Mouse (Mus musculus): ENCODE measurements around the gene Abhd14b. TPM values are rescaled to one million over a fixed set of nuclear protein-coding genes. Genes with fewer than 3 reads are reported as not detected.

Abhd14b gene
- polyA plus RNA-seq, 1 experiment from 2014 or later = 10.7 TPM

DNA sequence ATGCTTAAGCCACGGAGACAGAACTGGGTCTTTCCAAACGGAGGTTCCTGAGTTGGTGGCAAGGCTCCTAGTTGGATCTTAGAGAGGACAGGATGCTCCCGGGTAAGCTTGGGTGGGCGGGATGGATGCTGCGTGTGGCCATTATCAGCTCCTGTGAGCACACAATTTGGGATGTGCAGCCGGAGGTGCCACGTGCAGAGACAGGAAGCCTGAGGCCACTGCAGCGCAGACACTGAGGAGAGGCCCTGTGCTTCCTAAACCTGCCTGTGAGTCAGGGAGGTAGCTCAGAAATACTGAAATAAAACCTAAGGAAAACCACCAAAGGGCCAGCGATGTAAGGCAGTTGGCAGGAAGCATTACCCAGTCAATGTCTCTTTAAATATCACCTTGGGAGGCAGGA lies 22.5 kb downstream of the Abhd14b start:
- Histone ChIP-seq H3K36me3 (ENCODE audit: control insufficient read depth, insufficient read depth) (no peaks in the 10 kb centered on the region), H3K9ac (ENCODE audit: low read length) (no peak overlapping the region), H3K4me3 (ENCODE audit: low read length) (no peak overlapping the region), H3K27me3 (ENCODE audit: control insufficient read depth, insufficient read depth, low read length) (0 out of 2 replicates have a peak, but pooled peaks cover 3% of the 10 kb centered on the region), H3K9me3 (replicated peaks; ENCODE audit: control insufficient read depth, low read length) (no peaks in the 10 kb centered on the region), H3K4me2 (ENCODE audit: low read depth, low read length) (no peak overlapping the region), H3K27ac (ENCODE audit: low read length) (no peak overlapping the region), H3K4me1 (ENCODE audit: control insufficient read depth, insufficient read depth, low read length) (peaks cover 10% of the 10 kb centered on the region)
- no peak for ATAC-seq (replicated peaks; ENCODE audit: extremely low read depth, insufficient read depth, low FRiP score)
- 53% methylated on average over 9 of the region's 9 CpGs for WGBS

DNA sequence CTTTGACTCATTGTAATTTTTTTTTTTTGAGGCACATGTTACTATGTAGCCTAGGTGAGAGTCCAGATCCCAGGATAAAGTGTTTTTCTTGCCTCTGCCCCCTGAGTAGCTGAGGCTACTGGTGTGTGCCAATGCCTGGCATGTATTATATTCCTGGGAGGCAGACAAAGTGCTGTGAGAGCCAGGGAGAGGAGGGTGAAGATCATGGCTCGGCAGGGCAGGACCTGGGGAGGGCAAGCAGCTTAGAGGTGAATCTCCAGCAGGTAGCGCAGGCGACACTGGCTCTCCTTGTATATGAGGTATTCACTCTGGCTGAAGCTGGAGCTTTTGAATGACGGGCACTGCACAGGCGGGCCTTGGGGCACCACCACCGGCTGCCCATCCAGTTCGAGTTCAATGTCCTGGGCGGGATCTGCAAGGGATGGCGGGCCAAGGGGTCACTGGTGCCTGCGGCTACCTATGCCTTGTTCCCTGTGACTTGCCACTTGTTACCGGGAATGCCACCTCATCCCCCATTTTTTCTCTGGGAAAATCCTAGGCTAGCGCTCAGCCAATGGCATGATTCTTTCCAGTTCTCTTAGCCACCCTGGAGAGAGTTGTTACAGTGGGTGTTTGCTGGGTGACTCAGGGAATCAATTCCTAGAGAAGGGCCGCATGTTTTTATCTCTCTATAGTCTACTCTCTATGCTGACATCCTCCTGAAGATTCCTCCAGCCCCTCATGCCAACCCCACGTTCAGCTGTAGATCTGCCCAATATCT lies 23.9 kb downstream of the Abhd14b start:
- Histone ChIP-seq H3K27me3 (ENCODE audit: control insufficient read depth, insufficient read depth, low read length) (0 out of 2 replicates have a peak, but pooled peaks cover under 1% of the 10 kb centered on the region), H3K4me1 (ENCODE audit: control insufficient read depth, insufficient read depth, low read length) (peaks cover 13% of the 10 kb centered on the region), H3K36me3 (ENCODE audit: control insufficient read depth, insufficient read depth) (no peaks in the 10 kb centered on the region), H3K9me3 (replicated peaks; ENCODE audit: control insufficient read depth, low read length) (no peaks in the 10 kb centered on the region), H3K4me2 (ENCODE audit: low read depth, low read length) (0 out of 2 replicates have a peak overlapping the region, but pooled peaks have one; percentile 29), H3K9ac (ENCODE audit: low read length) (no peak overlapping the region), H3K4me3 (ENCODE audit: low read length) (no peak overlapping the region), H3K27ac (ENCODE audit: low read length) (no peak overlapping the region)
- no peak for ATAC-seq (replicated peaks; ENCODE audit: extremely low read depth, insufficient read depth, low FRiP score)
- WGBS = 66% methylated on average over 14 of the region's 14 CpGs

DNA sequence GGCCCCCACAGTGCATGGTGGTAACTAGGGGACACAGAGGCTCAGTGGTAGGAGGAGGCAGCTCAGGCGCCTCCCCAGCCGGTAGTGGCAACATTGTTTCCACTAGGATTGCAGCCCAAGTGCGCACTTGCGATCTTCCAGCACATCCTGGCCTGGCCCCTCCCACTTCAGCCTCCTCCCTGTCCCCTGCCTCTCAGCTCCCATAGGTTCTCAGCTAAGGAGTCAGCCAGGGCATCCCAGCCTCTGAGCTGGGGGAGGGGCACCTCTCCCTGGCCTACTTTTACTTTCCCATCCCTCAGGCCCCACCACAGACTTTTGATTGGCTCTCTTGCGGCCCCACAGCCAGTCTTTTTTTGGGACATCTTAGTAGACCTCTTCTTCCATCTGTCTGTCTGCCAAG lies 24.6 kb downstream of the Abhd14b start:
- Histone ChIP-seq H3K4me3 (ENCODE audit: low read length) (no peak overlapping the region), H3K4me2 (ENCODE audit: low read depth, low read length) (0 out of 2 replicates have a peak overlapping the region, but pooled peaks have one; percentile 29), H3K27ac (ENCODE audit: low read length) (no peak overlapping the region), H3K9ac (ENCODE audit: low read length) (no peak overlapping the region), H3K4me1 (ENCODE audit: control insufficient read depth, insufficient read depth, low read length) (peaks cover 19% of the 10 kb centered on the region), H3K27me3 (ENCODE audit: control insufficient read depth, insufficient read depth, low read length) (no peaks in the 10 kb centered on the region), H3K36me3 (ENCODE audit: control insufficient read depth, insufficient read depth) (no peaks in the 10 kb centered on the region), H3K9me3 (replicated peaks; ENCODE audit: control insufficient read depth, low read length) (no peaks in the 10 kb centered on the region)
- 17% methylated on average over 5 of the region's 5 CpGs for WGBS
- ATAC-seq (replicated peaks; ENCODE audit: extremely low read depth, insufficient read depth, low FRiP score) = 0 out of 2 replicates have a peak, but pooled peaks have one; percentile 3

DNA sequence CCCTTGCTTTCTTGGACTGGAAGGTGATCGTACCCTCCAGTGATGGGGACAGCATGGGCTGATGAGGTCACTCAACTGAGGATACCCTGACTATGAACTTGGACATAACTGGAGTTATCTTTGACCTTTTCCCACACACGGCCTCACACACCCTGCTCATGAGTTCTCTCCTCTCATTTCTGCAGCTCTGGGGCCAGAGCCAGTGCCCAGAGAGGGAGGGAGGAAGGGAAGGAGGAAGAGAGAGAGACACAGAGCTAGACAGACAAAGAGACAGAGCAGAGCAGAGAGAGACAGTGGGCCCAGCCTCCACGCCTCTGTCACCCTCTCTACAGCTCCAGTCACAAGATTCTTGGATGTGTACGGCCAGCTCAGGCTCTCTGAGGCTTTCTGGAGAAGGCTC lies 25.1 kb downstream of the Abhd14b start:
- Histone ChIP-seq H3K4me2 (ENCODE audit: low read depth, low read length) (no peak overlapping the region), H3K4me1 (ENCODE audit: control insufficient read depth, insufficient read depth, low read length) (peaks cover 19% of the 10 kb centered on the region), H3K27ac (ENCODE audit: low read length) (peak overlapping the region; percentile 20; the same call in 1 of the 2 replicates), H3K9me3 (replicated peaks; ENCODE audit: control insufficient read depth, low read length) (no peaks in the 10 kb centered on the region), H3K9ac (ENCODE audit: low read length) (no peak overlapping the region), H3K4me3 (ENCODE audit: low read length) (no peak overlapping the region), H3K27me3 (ENCODE audit: control insufficient read depth, insufficient read depth, low read length) (no peaks in the 10 kb centered on the region), H3K36me3 (ENCODE audit: control insufficient read depth, insufficient read depth) (no peaks in the 10 kb centered on the region)
- no peak for ATAC-seq (replicated peaks; ENCODE audit: extremely low read depth, insufficient read depth, low FRiP score)
- 54% methylated on average over 4 of the region's 4 CpGs for WGBS

DNA sequence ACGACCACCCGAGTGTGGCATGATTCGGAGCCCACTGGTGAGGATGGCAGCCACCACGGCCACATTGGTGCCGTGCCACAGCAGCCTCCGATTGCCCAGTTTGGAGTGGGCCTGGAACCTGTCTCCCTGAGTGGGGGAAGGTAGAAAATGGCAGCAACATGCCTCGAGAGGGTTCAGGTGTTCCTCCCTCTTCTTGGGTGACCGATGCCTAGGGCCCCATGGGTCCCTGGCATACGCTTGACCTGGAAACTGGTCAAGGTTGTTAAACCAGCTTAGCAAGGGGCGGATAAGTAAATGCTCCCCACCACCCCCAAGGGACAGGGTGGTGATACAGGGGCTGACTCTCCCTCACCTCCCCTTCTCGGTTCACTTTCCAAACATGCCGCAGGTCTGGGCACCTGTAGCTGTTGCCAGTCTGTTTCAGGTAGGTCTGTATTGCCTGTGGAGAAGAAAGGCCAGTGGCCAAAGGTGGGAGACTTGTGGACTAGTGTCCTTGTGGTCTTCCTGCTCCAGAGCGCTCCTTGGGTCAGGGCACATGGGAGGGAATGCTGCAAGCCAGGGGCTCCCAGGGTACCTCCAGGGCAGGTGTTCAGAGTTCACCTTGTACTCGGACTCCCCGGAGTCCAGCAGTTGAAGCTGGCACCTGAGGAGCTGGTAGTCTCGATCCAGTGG lies 26.0 kb downstream of the Abhd14b start:
- ATAC-seq (replicated peaks; ENCODE audit: extremely low read depth, insufficient read depth, low FRiP score) = no peak
- Histone ChIP-seq H3K27me3 (ENCODE audit: control insufficient read depth, insufficient read depth, low read length) (no peaks in the 10 kb centered on the region), H3K9ac (ENCODE audit: low read length) (no peak overlapping the region), H3K4me2 (ENCODE audit: low read depth, low read length) (no peak overlapping the region), H3K27ac (ENCODE audit: low read length) (no peak overlapping the region), H3K4me3 (ENCODE audit: low read length) (no peak overlapping the region), H3K36me3 (ENCODE audit: control insufficient read depth, insufficient read depth) (no peaks in the 10 kb centered on the region), H3K9me3 (replicated peaks; ENCODE audit: control insufficient read depth, low read length) (no peaks in the 10 kb centered on the region), H3K4me1 (ENCODE audit: control insufficient read depth, insufficient read depth, low read length) (peaks cover 26% of the 10 kb centered on the region)
- 91% methylated on average over 16 of the region's 16 CpGs for whole genome bisulfite sequencing

DNA sequence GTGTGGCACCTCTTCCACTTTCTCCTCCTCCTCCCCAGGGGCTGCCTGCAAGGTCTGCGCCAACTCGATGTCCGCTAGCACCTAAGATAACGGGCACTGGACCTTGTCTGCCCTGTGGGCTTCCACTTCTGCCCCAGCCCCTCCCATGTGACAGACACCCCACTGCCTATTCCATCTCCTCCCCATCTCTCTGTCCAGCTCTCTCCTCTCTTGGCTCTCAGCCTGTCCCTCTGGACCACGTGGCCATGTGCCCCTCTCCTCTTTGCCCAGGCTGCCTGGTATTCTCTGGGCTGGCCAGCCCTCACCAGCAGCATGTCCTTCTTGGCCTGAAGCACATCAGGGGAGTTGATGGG lies 26.5 kb downstream of the Abhd14b start:
- no peaks in the 10 kb centered on the region for H3K27me3 ChIP-seq (ENCODE audit: control insufficient read depth, insufficient read depth, low read length)
- H3K36me3 ChIP-seq (ENCODE audit: control insufficient read depth, insufficient read depth) = no peaks in the 10 kb centered on the region
- H3K4me3 ChIP-seq (ENCODE audit: low read length) = no peak overlapping the region
- no peak for ATAC-seq (replicated peaks; ENCODE audit: extremely low read depth, insufficient read depth, low FRiP score)
- peaks cover 27% of the 10 kb centered on the region for H3K4me1 ChIP-seq (ENCODE audit: control insufficient read depth, insufficient read depth, low read length)
- H3K4me2 ChIP-seq (ENCODE audit: low read depth, low read length) = no peak overlapping the region
- no peak overlapping the region for H3K9ac ChIP-seq (ENCODE audit: low read length)
- no peaks in the 10 kb centered on the region for H3K9me3 ChIP-seq (replicated peaks; ENCODE audit: control insufficient read depth, low read length)
- no peak overlapping the region for H3K27ac ChIP-seq (ENCODE audit: low read length)
- 81% methylated on average over 5 of the region's 5 CpGs for WGBS

DNA sequence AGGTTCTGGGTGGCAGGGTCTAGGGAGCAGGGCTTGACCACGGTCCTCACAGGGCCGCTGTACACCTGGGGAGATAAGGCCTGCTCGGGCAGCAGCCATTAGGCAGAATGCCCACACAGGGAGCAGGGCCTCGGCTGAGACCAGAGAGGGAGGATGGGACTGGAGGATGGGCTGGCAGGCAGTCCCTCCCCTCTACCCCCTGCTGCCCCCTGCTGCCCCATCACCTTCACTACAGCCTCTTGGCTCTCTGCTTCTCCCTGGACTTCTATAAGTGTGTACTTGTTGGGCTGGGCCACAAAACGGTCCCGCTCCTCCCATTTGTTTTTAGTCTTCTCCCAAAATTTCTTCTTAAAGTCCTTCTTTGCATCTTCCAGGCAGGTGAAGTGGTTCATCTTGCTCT lies 27.2 kb downstream of the Abhd14b start:
- Histone ChIP-seq H3K27me3 (ENCODE audit: control insufficient read depth, insufficient read depth, low read length) (no peaks in the 10 kb centered on the region), H3K36me3 (ENCODE audit: control insufficient read depth, insufficient read depth) (no peaks in the 10 kb centered on the region), H3K9ac (ENCODE audit: low read length) (no peak overlapping the region; the same call in 1 of the 2 replicates), H3K4me3 (ENCODE audit: low read length) (no peak overlapping the region), H3K4me2 (ENCODE audit: low read depth, low read length) (no peak overlapping the region), H3K27ac (ENCODE audit: low read length) (no peak overlapping the region), H3K9me3 (replicated peaks; ENCODE audit: control insufficient read depth, low read length) (no peaks in the 10 kb centered on the region), H3K4me1 (ENCODE audit: control insufficient read depth, insufficient read depth, low read length) (peaks cover 27% of the 10 kb centered on the region)
- ATAC-seq (replicated peaks; ENCODE audit: extremely low read depth, insufficient read depth, low FRiP score) = no peak
- 5% methylated on average over 6 of the region's 6 CpGs for WGBS

DNA sequence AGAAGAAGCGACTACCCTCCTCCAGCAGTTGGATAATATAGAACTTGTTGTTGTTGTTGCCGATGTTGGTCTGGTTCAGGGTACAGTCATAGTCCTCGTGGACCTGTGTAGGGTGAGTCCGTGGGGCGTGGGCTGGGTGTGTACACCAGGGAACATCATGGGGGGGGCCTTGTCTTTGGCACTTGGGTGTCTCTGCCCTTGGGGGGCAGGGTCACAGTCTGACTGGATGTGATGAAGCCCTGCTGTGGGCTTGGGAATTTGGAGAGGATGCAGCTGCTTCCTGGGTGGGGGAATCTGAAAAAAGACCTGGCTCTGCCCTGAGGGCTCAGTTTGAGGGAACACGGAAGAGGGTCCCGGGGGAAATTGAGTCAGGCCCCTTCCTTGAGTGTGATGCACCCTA lies 27.8 kb downstream of the Abhd14b start:
- Histone ChIP-seq H3K4me1 (ENCODE audit: control insufficient read depth, insufficient read depth, low read length) (peaks cover 27% of the 10 kb centered on the region), H3K9ac (ENCODE audit: low read length) (no peak overlapping the region), H3K9me3 (replicated peaks; ENCODE audit: control insufficient read depth, low read length) (no peaks in the 10 kb centered on the region), H3K27ac (ENCODE audit: low read length) (no peak overlapping the region), H3K4me2 (ENCODE audit: low read depth, low read length) (no peak overlapping the region), H3K27me3 (ENCODE audit: control insufficient read depth, insufficient read depth, low read length) (no peaks in the 10 kb centered on the region), H3K36me3 (ENCODE audit: control insufficient read depth, insufficient read depth) (no peaks in the 10 kb centered on the region), H3K4me3 (ENCODE audit: low read length) (no peak overlapping the region)
- WGBS = 72% methylated on average over 7 of the region's 7 CpGs
- ATAC-seq (replicated peaks; ENCODE audit: extremely low read depth, insufficient read depth, low FRiP score) = no peak

DNA sequence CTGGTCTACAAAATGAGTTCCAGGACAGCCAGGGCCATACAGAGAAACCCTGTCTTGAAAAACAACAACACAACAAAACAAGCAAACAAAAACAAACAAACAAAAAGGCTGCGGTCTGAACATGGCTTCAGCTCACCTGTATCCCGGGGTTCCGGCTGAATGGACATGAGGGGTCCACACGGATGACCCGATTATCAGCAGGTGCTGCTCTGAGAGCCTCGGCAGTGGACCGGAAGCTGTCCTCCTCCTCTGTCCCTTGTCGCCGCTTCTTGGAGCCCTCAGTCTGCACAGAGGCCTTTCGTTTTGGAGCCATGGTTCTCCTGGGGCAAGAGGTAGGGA lies 28.4 kb downstream of the Abhd14b start, which contains the start of gene Rrp9:
TSS of gene Rrp9 (plus strand) at position 301 of the 339 bp plus-strand sequence.
- Histone ChIP-seq H3K9ac (ENCODE audit: low read length) (peak within 1 kb of the TSS; percentile 64), H3K4me1 (ENCODE audit: control insufficient read depth, insufficient read depth, low read length) (peaks cover 27% of the 10 kb centered on the region)
- WGBS = 80% methylated on average over 10 of the region's 10 CpGs

More for the DNA sequence above, 28.4 kb downstream of the Abhd14b start, which contains the start of gene Rrp9:
- Histone ChIP-seq H3K9me3 (replicated peaks; ENCODE audit: control insufficient read depth, low read length) (no peaks in the 10 kb centered on the region), H3K27me3 (ENCODE audit: control insufficient read depth, insufficient read depth, low read length) (no peaks in the 10 kb centered on the region), H3K4me3 (ENCODE audit: low read length) (peak within 1 kb of the TSS; percentile 34), H3K4me2 (ENCODE audit: low read depth, low read length) (peak within 1 kb of the TSS; percentile 63), H3K27ac (ENCODE audit: low read length) (peak within 1 kb of the TSS; percentile 78), H3K36me3 (ENCODE audit: control insufficient read depth, insufficient read depth) (peaks cover 2% of the 10 kb centered on the region; the same call in 1 of the 2 replicates)
- no peak for ATAC-seq (replicated peaks; ENCODE audit: extremely low read depth, insufficient read depth, low FRiP score)
